Mouse (Mus musculus) kidney, postnatal 25 days (tissue): ENCODE data around the gene Rilpl1.
A peak's percentile ranks its signal among the peaks of the same experiment; 100 is the strongest.

Experiments
- DNase-seq, 2 experiments: peaks; one replicate each; pipeline ENCODE4 v3.0.0; 2021; ENCODE audit warnings: mixed read lengths in 2 of 2

Rilpl1 gene

GRCm38 (mm10) chr5:124450641-124451340 lies 80.4 kb downstream of the Rilpl1 start:
- DNase-seq: peak; percentile 28 to 62

DNA sequence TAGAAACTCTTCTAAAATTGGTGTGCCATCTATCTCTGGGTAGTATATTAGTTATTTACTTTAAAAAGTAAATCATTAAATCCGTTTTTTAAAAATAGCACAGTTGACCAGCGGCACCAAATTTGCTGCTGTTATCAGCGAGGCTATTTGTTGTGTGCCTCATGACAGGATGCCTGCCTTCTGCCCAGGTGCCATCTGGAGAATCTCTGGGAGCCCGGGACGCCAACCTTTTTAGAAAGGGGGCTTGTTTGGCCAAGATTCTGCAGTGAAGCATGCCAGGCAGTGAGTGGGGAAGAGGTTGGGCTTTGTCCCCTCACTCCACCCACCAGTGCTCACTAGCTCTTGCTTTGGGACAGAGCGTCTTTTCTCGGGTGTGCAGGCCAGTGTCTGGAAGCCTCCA lies 81.1 kb downstream of the Rilpl1 start:
- no peak for DNase-seq

DNA sequence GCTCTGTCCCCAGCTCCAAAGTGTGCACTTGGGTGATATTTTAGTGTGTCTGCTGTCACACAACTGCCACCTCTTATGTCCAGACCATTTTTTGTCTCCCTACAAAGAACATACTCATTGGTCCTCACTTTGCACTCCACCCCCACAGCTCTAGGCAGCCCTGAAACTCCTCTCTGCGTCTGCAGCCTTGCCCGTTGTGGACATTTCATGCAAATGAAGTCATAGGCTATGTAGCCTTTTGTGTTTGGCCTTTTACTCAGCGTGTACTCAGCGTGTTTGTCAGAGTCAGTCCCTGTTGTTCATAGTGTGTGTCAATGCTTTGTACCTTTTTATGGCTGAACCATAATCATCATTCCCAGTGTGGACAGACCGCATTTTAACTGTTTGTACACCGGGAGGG lies 81.7 kb downstream of the Rilpl1 start:
- no peak for DNase-seq

DNA sequence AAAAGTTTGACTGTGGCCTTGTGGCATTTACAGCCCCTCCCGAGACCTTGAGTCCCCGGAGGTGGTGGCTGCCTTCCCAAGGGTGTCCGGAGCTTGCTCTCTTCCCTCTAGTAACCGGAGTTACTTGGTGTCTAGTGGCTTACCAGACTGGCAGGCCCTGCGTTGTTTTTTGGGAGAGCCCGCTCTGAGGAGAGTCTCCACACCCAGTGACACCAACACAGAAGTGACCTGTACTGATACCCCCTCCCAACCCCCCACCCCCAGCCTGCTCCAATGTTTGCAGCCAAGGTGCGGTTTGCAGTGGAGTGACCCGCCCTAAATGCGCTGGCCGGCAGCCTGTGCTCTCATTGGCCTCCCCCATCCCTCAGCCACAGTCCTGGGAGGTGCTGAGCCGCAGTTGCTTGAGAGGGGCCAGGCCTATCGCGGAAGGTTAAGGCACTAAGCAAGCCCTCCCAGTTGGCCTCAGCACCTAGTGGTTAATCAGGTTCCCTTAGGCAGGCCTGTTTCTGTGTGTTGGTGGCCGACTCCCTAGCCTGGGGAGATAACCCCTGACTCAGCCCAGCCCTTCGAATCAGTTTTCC lies 84.8 kb downstream of the Rilpl1 start:
- peak; percentile 69 to 91 for DNase-seq

GRCm38 (mm10) chr5:124445621-124446293 lies 85.4 kb downstream of the Rilpl1 start:
- DNase-seq: peak; percentile 53 to 77

- DNase-seq: peak; percentile 84 to 92
Measured at GRCm38 (mm10) chr5:124444661-124445561, 86.3 kb downstream of the Rilpl1 start.

DNA sequence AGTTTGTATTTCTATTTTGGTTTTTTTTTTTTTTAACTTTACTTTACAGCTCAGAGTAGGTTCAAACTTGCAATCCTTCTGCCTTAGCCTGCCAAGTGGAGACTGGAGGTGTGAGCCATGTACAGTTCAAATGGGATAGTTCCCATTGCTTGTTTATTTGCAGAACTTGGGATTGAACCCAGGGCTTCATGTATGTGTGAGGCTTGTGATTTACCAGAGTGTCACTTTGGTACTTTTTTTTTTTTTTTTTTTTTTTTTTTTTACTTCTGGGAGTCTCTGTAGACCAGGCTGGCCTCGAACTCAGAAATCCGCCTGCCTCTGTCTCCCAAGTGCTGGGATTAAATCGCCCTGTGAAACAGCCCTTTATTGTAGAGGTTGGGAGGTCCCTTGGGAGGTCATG lies 87.0 kb downstream of the Rilpl1 start:
- DNase-seq: no peak
